Mouse (Mus musculus) myocyte (in vitro differentiated cells): ENCODE measurements at regions not wholly inside any gene's neighbourhood (a gene's known extent, or its start where the extent isn't known, plus 50 kb on each side); places are given as distances from the start of the nearest gene placed in this dataset.

Experiments
- H3K27me3 ChIP-seq: one replicate; pipeline ENCODE4 v1.6.1; 2011; ENCODE audit not compliant: control insufficient read depth, insufficient read depth, insufficient read length
- H3K36me3 ChIP-seq: one replicate; pipeline ENCODE4 v1.6.1; 2011; ENCODE audit not compliant: control insufficient read depth, insufficient read depth
- H3K4me2 ChIP-seq: one replicate; pipeline ENCODE4 v1.6.1; 2011; ENCODE audit warnings: low read depth, control low read depth
- H3K4me3 ChIP-seq: one replicate; pipeline ENCODE4 v1.5.1; 2011; ENCODE audit warnings: mild to moderate bottlenecking, control low read depth, moderate library complexity
- H3K79me2 ChIP-seq: one replicate; pipeline ENCODE4 v1.6.1; 2011; ENCODE audit not compliant: control insufficient read depth, insufficient read depth
- H3ac ChIP-seq: one replicate; pipeline ENCODE4 v1.6.1; 2011; ENCODE audit not compliant: control insufficient read depth, insufficient read length
- CEBPB ChIP-seq: IDR thresholded peaks from 2 replicates; pipeline ENCODE4 v1.6.1; 2011; ENCODE audit warnings: mild to moderate bottlenecking, moderate library complexity; ENCODE audit not compliant: poor library complexity, insufficient read depth, severe bottlenecking
- E2F4 ChIP-seq: IDR thresholded peaks from one replicate; pipeline ENCODE4 v1.6.1; 2011; ENCODE audit warnings: mild to moderate bottlenecking, control low read depth, moderate library complexity; ENCODE audit not compliant: insufficient read depth
- MAX ChIP-seq: IDR thresholded peaks from one replicate; pipeline ENCODE4 v1.6.1; 2011; ENCODE audit warnings: low read depth, mild to moderate bottlenecking, control low read depth
- MYOD1 ChIP-seq, 3 experiments: IDR thresholded peaks; one replicate each; pipeline ENCODE4 v1.6.1; 2011; ENCODE audit warnings: control low read depth in 2 of 3, low read depth in 2 of 3, mild to moderate bottlenecking in 2 of 3, moderate library complexity in 1 of 3; ENCODE audit not compliant: insufficient read length in 2 of 3, control insufficient read depth in 1 of 3
- MYOG ChIP-seq, 3 experiments: IDR thresholded peaks; one replicate each; pipeline ENCODE4 v1.6.1; 2011; ENCODE audit warnings: control low read depth in 2 of 3, low read depth in 2 of 3, mild to moderate bottlenecking in 2 of 3; ENCODE audit not compliant: insufficient read length in 2 of 3, control insufficient read depth in 1 of 3, insufficient read depth in 1 of 3
- POLR2A ChIP-seq: IDR thresholded peaks from one replicate; pipeline ENCODE4 v1.6.1; 2011; ENCODE audit warnings: low read depth, mild to moderate bottlenecking, control low read depth, moderate library complexity; ENCODE audit not compliant: insufficient read length
- POLR2AphosphoS2 ChIP-seq: IDR thresholded peaks from one replicate; pipeline ENCODE4 v1.6.1; 2011; ENCODE audit warnings: low read depth, control low read depth; ENCODE audit not compliant: insufficient read length
- REST ChIP-seq: IDR thresholded peaks from one replicate; pipeline ENCODE4 v1.6.1; 2011; ENCODE audit warnings: mild to moderate bottlenecking, control low read depth, moderate library complexity; ENCODE audit not compliant: insufficient read depth, insufficient read length
- SRF ChIP-seq: IDR thresholded peaks from one replicate; pipeline ENCODE4 v1.6.1; 2011; ENCODE audit warnings: low read depth; ENCODE audit not compliant: control insufficient read depth, insufficient read length
- TCF12 ChIP-seq: IDR thresholded peaks from one replicate; pipeline ENCODE4 v1.6.1; 2011; ENCODE audit warnings: mild to moderate bottlenecking, control low read depth; ENCODE audit not compliant: poor library complexity, insufficient read depth, severe bottlenecking
- TCF3 ChIP-seq: IDR thresholded peaks from one replicate; pipeline ENCODE4 v1.6.1; 2011; ENCODE audit warnings: low read depth, control low read depth; ENCODE audit not compliant: insufficient read length
- USF1 ChIP-seq: IDR thresholded peaks from one replicate; pipeline ENCODE4 v1.6.1; 2011; ENCODE audit warnings: low read depth, mild to moderate bottlenecking, control low read depth, moderate library complexity

DNA sequence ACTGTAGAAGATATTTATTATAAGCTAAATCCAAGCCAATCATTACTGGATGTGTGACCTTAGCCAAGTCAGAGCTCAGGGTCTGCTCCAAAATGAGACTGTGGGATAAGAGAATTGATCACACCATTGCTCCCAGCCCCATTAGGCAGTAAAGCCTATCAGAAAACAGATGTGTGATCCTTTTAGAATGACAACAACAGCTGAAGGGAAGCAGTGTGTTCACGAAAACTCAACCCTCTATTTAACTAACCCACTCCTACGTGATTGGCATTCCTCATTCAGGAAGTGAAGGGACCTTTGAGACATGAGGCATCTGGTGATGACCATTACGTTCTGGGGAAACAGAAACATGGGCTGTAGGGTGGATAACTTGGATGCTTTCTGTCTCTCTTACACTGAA is 220.6 kb downstream of the Qdpr start:
- Histone ChIP-seq H3K4me2 (peak overlapping the region; percentile 22), H3K27me3 (no peaks in the 10 kb centered on the region), H3K4me3 (no peak overlapping the region), H3ac (no peak overlapping the region), H3K79me2 (no peaks in the 10 kb centered on the region), H3K36me3 (no peaks in the 10 kb centered on the region)
- no peak for TF ChIP-seq SRF
- TF ChIP-seq MAX = no peak
- no peak for TF ChIP-seq REST
- peak in 2 of 3 experiments; percentile 67 to 70 for TF ChIP-seq MYOD1 (IDR thresholded peaks at IDR 0.05; ENCODE audit: control insufficient read depth in 1 of 3, insufficient read length in 2 of 3, low read depth in 2 of 3)

DNA sequence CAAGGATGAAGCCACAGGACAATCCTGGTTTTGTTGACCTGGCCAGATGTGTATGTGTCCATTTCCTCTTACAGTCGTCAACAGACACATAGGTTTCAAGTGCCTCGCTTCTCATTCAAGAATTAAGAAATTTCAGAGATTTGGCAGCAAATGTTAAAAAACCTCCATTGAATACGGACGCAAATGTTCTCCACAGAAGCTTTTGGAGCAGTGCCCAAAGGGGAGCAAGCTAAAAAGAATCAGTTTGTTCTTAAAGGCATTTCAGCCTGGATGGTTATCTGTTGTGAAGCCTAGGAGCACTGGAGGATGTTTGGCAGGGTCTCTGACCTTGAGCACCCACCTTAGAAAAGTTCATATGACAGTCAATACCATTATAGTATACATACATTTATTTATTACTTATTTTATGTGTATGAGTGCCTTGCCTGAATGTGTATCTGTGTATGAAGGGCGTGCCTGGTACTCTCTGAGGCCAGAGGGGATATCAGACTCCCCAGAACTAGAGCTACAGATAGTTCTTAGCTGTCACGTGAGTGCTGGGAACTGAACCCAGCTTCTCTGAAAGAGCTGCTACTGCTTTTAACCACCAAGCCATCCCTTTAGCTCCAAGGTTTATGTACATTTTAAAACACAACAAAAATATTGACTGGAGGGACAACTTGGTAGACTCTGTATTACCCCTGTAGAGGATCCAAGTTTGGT is 221.7 kb downstream of the Qdpr start:
- H3ac ChIP-seq = no peak overlapping the region
- TF ChIP-seq POLR2AphosphoS2 (no peak), MYOD1 (IDR thresholded peaks at IDR 0.05; ENCODE audit: control insufficient read depth in 1 of 3, insufficient read length in 2 of 3, low read depth in 2 of 3) (no peak), TCF12 (no peak), E2F4 (no peak), SRF (no peak), CEBPB (no peak), REST (no peak), USF1 (no peak), POLR2A (no peak), MYOG (IDR thresholded peaks at IDR 0.05; ENCODE audit: control insufficient read depth in 1 of 3, insufficient read depth in 1 of 3, insufficient read length in 2 of 3, low read depth in 2 of 3) (no peak)
- H3K36me3 ChIP-seq = no peaks in the 10 kb centered on the region
- no peaks in the 10 kb centered on the region for H3K79me2 ChIP-seq
- no peak overlapping the region for H3K4me3 ChIP-seq
- no peaks in the 10 kb centered on the region for H3K27me3 ChIP-seq
- H3K4me2 ChIP-seq = no peak overlapping the region

DNA sequence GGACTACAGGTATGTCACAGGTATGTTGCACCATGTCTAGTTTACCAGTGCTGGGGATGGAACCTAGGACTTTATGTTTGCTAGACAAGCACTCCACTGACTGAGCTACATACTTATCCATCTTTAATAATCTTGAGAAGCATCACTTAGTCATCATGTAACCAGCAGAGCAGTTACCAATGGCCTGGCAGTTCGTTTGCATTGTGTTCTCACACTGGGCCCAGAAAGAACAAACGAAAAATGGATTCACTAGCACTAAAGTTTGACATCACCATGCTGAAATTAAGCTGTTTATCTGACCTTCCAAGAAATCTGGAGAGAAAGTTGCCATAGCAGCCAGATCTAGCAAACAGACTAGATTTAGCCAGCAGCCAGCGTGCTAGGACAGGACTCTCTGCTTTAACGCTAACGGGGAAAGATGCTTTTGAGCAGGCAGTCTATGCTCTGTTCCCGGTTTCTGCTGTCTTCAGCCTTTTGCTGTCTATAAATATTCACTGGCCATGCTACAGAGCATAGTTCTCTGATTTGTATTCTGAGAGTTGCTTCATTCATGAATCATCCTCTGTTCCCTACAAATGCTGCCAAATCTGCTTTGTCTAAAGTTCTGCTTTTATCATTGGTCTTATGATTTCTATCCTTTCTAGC is 229.6 kb downstream of the Qdpr start:
- H3ac ChIP-seq = no peak overlapping the region
- H3K36me3 ChIP-seq = no peaks in the 10 kb centered on the region
- no peak overlapping the region for H3K4me3 ChIP-seq
- H3K79me2 ChIP-seq = no peaks in the 10 kb centered on the region
- H3K4me2 ChIP-seq = peak overlapping the region; percentile 64
- no peaks in the 10 kb centered on the region for H3K27me3 ChIP-seq
- TF ChIP-seq CEBPB (peak; percentile 53; the same call in 1 of the 2 replicates), E2F4 (no peak), REST (no peak), POLR2AphosphoS2 (no peak), TCF3 (no peak), POLR2A (no peak), MYOG (IDR thresholded peaks at IDR 0.05; ENCODE audit: control insufficient read depth in 1 of 3, insufficient read depth in 1 of 3, insufficient read length in 2 of 3, low read depth in 2 of 3) (no peak)

DNA sequence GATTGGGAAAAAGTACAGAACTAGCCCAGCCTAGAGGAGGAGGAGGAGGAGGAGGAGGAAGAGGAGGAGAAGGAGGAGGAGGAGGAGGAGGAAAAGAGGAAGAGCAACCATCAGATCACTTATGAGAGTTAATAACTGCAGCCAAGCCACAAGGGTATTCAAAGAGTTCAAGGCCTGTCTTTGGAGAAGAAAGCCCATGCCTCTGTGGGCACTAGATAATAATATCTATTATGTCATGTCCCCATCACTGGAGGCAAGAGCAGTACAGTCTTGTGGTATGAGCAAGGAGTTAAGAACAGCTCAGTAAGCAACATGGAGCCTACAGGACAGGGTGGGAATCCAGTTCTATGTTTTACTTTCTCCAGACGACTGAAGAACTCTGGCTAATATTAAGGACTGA is 230.5 kb downstream of the Qdpr start:
- H3ac ChIP-seq = no peak overlapping the region
- no peaks in the 10 kb centered on the region for H3K79me2 ChIP-seq
- peak overlapping the region; percentile 64 for H3K4me2 ChIP-seq
- TF ChIP-seq CEBPB (no peak), SRF (no peak), E2F4 (no peak), REST (no peak), USF1 (no peak), POLR2A (no peak), MYOG (IDR thresholded peaks at IDR 0.05; ENCODE audit: control insufficient read depth in 1 of 3, insufficient read depth in 1 of 3, insufficient read length in 2 of 3, low read depth in 2 of 3) (no peak), MAX (no peak), MYOD1 (IDR thresholded peaks at IDR 0.05; ENCODE audit: control insufficient read depth in 1 of 3, insufficient read length in 2 of 3, low read depth in 2 of 3) (no peak), TCF12 (no peak), TCF3 (no peak), POLR2AphosphoS2 (no peak)
- no peaks in the 10 kb centered on the region for H3K36me3 ChIP-seq
- no peak overlapping the region for H3K4me3 ChIP-seq
- H3K27me3 ChIP-seq = no peaks in the 10 kb centered on the region

DNA sequence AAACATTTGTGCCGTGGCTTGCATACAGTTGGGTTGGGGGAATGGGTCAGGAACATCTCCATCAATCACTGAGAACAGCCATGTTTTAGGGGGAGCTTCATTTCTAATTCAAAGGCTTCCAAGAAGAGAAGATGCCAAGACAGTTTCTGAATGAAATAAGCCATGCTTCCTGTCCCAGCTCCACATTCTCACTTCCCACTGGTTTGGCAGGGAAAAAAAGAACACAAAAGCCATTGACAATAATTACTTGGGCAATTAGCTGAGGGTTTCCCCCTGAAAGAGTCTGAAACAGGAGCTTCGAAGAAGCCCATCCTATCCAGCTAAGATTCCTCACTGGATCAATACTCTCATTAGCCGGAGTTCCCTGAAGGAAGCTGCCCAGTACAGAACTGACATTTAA is 230.9 kb downstream of the Qdpr start:
- no peak for TF ChIP-seq E2F4
- TF ChIP-seq MYOD1 (IDR thresholded peaks at IDR 0.05; ENCODE audit: control insufficient read depth in 1 of 3, insufficient read length in 2 of 3, low read depth in 2 of 3) = no peak
- no peak for TF ChIP-seq SRF
- no peak for TF ChIP-seq TCF12
- TF ChIP-seq REST = no peak
- TF ChIP-seq USF1 = no peak
- no peak for TF ChIP-seq POLR2A
- no peak for TF ChIP-seq TCF3
- no peak for TF ChIP-seq MYOG (IDR thresholded peaks at IDR 0.05; ENCODE audit: control insufficient read depth in 1 of 3, insufficient read depth in 1 of 3, insufficient read length in 2 of 3, low read depth in 2 of 3)
- no peak for TF ChIP-seq MAX
- no peak for TF ChIP-seq POLR2AphosphoS2
- TF ChIP-seq CEBPB = no peak
- Histone ChIP-seq H3K4me2 (no peak overlapping the region), H3ac (no peak overlapping the region), H3K4me3 (no peak overlapping the region), H3K79me2 (no peaks in the 10 kb centered on the region), H3K36me3 (no peaks in the 10 kb centered on the region), H3K27me3 (no peaks in the 10 kb centered on the region)
